Mouse (Mus musculus) liver, embryonic 11.5 days (tissue): ENCODE measurements at regions not wholly inside any gene's neighbourhood (a gene's known extent, or its start where the extent isn't known, plus 50 kb on each side); places are given as distances from the start of the nearest gene placed in this dataset.

ENCODE experiments used
- ATAC-seq: fragments of 200-750 bp; cut with Nextera tagmentation; replicated peaks from 2 replicates; pipeline ENCODE4 v1.8.0; 2017; ENCODE audit warnings: moderate number of reproducible peaks, mild to moderate bottlenecking, moderate TSS enrichment, moderate library complexity; ENCODE audit not compliant: low FRiP score
- DNase-seq: peaks from one replicate; pipeline ENCODE4 v3.0.0-alpha.2; 2017; ENCODE audit warnings: low spot score
- H3K27ac ChIP-seq: fragments of 300-500 bp; sonication (generic); 2 replicates; pipeline ENCODE4 v1.5.1; 2014; ENCODE audit warnings: mild to moderate bottlenecking, low read depth, low read length, control low read depth
- H3K27me3 ChIP-seq: fragments of 300-500 bp; sonication (generic); replicated peaks from 2 replicates; pipeline ENCODE4 v1.6.1; 2014; ENCODE audit warnings: low read length, mixed read lengths; ENCODE audit not compliant: control insufficient read depth, insufficient read depth
- H3K36me3 ChIP-seq: fragments of 300-500 bp; sonication (generic); 2 replicates; pipeline ENCODE4 v1.6.1; 2014; ENCODE audit warnings: mild to moderate bottlenecking, low read length, moderate library complexity, mixed read lengths; ENCODE audit not compliant: control insufficient read depth, insufficient read depth
- H3K4me1 ChIP-seq: fragments of 300-500 bp; sonication (generic); replicated peaks from 2 replicates; pipeline ENCODE4 v1.6.1; 2014; ENCODE audit warnings: low read length, mixed read lengths; ENCODE audit not compliant: control insufficient read depth, insufficient read depth
- H3K4me2 ChIP-seq: fragments of 300-500 bp; sonication (generic); 2 replicates; pipeline ENCODE4 v1.6.1; 2014; ENCODE audit warnings: mild to moderate bottlenecking, control low read depth, moderate library complexity
- H3K4me3 ChIP-seq: fragments of 300-500 bp; sonication (generic); 2 replicates; pipeline ENCODE4 v1.5.1; 2014; ENCODE audit warnings: low read depth, low read length, control low read depth
- H3K9ac ChIP-seq: fragments of 300-500 bp; sonication (generic); 2 replicates; pipeline ENCODE4 v1.6.1; 2014; ENCODE audit warnings: low read depth, low read length, control low read depth
- H3K9me3 ChIP-seq: fragments of 300-500 bp; sonication (generic); 2 replicates; pipeline ENCODE4 v1.6.1; 2016; ENCODE audit warnings: low read length, inconsistent platforms, mixed read lengths; ENCODE audit not compliant: control insufficient read depth
- WGBS: fragments of 180-500 bp; shearing (Covaris S2); extraction: QIAGEN DNeasy Blood & Tissue Kit; methylation state at CpG from one replicate; pipeline ENCODE4 v1.1.7; 2014; 5-methylcytosine and 5-hydroxymethylcytosine counted together

DNA sequence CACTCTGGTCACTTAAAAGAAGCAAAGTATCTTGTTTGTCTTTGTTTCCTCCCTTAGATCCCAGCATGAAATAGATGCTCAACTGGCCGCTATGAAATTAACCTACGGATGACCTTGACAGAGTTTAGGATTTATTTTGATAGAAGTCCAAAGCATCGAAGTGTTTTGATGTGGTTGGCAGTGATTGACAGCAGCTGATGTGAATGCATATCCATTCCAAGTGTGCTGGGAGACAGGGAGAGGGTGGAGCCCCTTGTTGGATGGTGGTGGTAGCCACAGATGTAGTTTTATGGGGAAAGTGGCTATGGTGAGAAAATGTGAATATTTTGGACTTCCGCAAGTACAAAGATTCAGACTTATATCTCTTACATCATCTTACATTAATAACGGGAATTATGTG lies 197.8 kb upstream of the Irx3 start:
- Histone ChIP-seq H3K27ac (no peak overlapping the region), H3K4me3 (no peak overlapping the region), H3K4me1 (no peaks in the 10 kb centered on the region), H3K36me3 (no peaks in the 10 kb centered on the region), H3K4me2 (no peak overlapping the region), H3K9me3 (no peaks in the 10 kb centered on the region), H3K27me3 (no peaks in the 10 kb centered on the region), H3K9ac (no peak overlapping the region)
- ATAC-seq (no peak), DNase-seq (no peak)
- 83% methylated on average over 5 of the region's 5 CpGs for WGBS

- no peak for ATAC-seq
- no peak overlapping the region for H3K27ac ChIP-seq
- H3K27me3 ChIP-seq, result 0 out of 2 replicates have a peak, but pooled peaks cover 3% of the 10 kb centered on the region
- no peaks in the 10 kb centered on the region for H3K9me3 ChIP-seq
- H3K36me3 ChIP-seq, result no peaks in the 10 kb centered on the region
- H3K4me3 ChIP-seq, result no peak overlapping the region
- no peak for DNase-seq
- H3K4me2 ChIP-seq, result no peak overlapping the region
- 70% methylated on average over 2 of the region's 2 CpGs for WGBS
- no peaks in the 10 kb centered on the region for H3K4me1 ChIP-seq
- no peak overlapping the region for H3K9ac ChIP-seq
Observed at GRCm38 (mm10) chr8:91999189-91999588, 197.3 kb upstream of the Irx3 start.

DNA sequence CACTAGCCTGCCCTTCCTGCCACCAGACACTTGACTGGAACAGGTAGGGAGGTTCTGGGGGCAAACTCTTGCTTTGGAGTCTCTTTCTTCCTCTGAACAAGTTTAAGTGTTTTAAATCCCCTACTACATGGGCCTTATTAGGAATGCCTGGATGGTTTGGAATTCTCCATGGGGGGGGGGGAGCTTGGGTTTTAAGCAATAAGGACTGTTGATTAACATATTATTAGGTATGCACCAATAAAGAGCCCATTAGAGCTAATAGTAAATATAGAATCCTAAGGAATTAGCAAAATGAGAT lies 196.0 kb upstream of the Irx3 start:
- Histone ChIP-seq H3K4me3 (no peak overlapping the region), H3K27me3 (peaks cover 8% of the 10 kb centered on the region; the same call in 1 of the 2 replicates), H3K27ac (no peak overlapping the region), H3K4me1 (no peaks in the 10 kb centered on the region), H3K9me3 (no peaks in the 10 kb centered on the region), H3K4me2 (no peak overlapping the region), H3K36me3 (no peaks in the 10 kb centered on the region), H3K9ac (no peak overlapping the region)
- ATAC-seq (no peak), DNase-seq (no peak)

- H3K4me1 ChIP-seq, result no peaks in the 10 kb centered on the region
- WGBS, result 62% methylated on average over 26 of the region's 26 CpGs
- ATAC-seq (no peak), DNase-seq (no peak)
- no peak overlapping the region for H3K9ac ChIP-seq
- no peaks in the 10 kb centered on the region for H3K9me3 ChIP-seq
- no peak overlapping the region for H3K4me3 ChIP-seq
- peaks cover 12% of the 10 kb centered on the region for H3K27me3 ChIP-seq
- no peaks in the 10 kb centered on the region for H3K36me3 ChIP-seq
- no peak overlapping the region for H3K27ac ChIP-seq
- no peak overlapping the region for H3K4me2 ChIP-seq
Observed at GRCm38 (mm10) chr8:91997023-91997891, 195.4 kb upstream of the Irx3 start.

DNA sequence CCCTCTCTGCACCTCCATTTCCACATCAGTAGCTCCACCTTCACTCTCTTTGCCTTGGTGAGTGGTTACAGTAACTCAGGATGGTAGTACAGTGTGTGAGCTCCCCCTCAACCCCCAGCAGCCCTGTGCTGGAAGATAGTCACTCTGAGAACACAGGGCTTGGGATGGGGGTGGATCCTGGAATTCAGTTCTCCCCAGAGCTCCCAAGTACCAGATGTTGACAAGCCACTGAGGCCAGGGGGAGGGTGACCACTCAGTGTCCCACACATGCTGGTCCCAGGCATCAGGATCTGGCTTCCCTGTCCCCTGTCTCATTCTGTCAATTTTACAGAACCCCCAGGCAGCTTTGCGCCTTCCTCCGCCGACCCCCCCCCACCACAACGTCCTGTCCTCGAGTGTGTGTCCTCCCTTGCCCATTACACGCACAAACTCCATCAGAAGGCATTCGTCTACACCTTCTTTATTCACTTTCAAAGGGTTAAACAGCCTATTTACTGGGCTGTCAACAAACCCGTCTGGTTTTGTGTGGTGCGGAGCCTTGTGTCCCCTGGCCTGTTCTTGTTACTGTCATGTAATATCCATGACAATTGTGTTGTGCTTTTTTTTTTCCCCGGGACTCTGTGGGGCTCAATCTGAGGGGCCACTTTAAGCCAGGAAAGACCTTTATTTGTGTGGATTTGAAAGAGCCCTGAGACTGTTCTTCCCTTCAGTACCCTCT lies 194.6 kb upstream of the Irx3 start:
- ATAC-seq, result no peak
- no peak overlapping the region for H3K9ac ChIP-seq
- H3K9me3 ChIP-seq, result no peaks in the 10 kb centered on the region
- no peaks in the 10 kb centered on the region for H3K4me1 ChIP-seq
- DNase-seq, result no peak
- H3K27ac ChIP-seq, result no peak overlapping the region
- no peak overlapping the region for H3K4me2 ChIP-seq
- WGBS, result 51% methylated on average over 10 of the region's 10 CpGs
- peaks cover 15% of the 10 kb centered on the region for H3K27me3 ChIP-seq
- H3K4me3 ChIP-seq, result no peak overlapping the region
- H3K36me3 ChIP-seq, result no peaks in the 10 kb centered on the region

- H3K36me3 ChIP-seq, result no peaks in the 10 kb centered on the region
- H3K9me3 ChIP-seq, result no peaks in the 10 kb centered on the region
- no peak for ATAC-seq
- no peak overlapping the region for H3K4me3 ChIP-seq
- peaks cover 15% of the 10 kb centered on the region for H3K27me3 ChIP-seq
- no peak overlapping the region for H3K4me2 ChIP-seq
- DNase-seq, result no peak
- no peak overlapping the region for H3K27ac ChIP-seq
- WGBS, result 76% methylated on average over 9 of the region's 9 CpGs
- no peaks in the 10 kb centered on the region for H3K4me1 ChIP-seq
- H3K9ac ChIP-seq, result no peak overlapping the region
Observed at GRCm38 (mm10) chr8:91995407-91996144, 193.7 kb upstream of the Irx3 start.

DNA sequence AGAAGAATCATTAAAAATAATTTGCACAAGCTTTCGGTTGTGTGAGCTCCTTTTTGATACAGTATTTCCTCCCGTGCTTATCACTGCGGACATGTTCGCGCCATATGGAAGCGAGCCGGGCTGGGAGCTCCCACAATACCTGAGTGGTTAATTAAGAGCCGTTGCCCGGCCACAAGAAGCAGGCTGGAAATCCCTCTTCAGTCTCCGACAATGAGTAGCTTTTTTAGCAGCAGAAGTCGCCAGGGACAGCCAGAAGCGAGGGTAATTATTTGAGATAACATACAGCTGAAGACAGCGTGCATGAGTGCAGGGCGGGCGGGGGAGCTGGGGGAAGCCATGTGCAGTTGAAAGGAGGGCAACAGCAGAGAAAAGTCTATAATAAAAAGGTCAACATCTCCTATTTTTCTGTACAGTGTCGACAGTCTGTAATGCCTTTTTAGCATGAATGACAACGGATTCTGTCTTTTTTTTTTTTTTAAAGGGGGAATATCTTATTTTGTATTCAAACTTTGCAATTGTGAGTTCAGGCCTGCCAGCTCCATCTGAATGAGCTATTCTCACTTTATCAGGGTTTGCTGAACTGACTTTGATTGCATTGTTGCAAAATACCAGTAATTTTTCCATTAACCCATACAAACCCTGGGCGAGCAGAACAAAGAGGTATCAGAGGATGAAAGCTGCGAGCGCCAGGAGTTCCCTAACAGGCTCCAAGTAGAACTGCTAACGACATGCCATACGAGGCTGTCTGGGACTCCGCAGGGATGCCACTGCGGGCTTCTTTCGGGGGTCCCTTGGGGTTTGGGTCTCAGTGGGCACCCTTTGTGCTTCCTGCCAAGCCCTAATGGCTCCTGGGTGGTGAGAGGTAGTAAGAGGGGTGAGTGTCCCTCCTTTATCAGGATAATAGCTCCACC lies 189.9 kb upstream of the Irx3 start:
- Histone ChIP-seq H3K36me3 (no peaks in the 10 kb centered on the region), H3K27me3 (peaks cover 19% of the 10 kb centered on the region), H3K4me2 (peak overlapping the region; percentile 46), H3K9ac (no peak overlapping the region), H3K4me3 (no peak overlapping the region), H3K9me3 (no peaks in the 10 kb centered on the region), H3K4me1 (no peaks in the 10 kb centered on the region), H3K27ac (no peak overlapping the region)
- no peak for DNase-seq
- 42% methylated on average over 25 of the region's 25 CpGs for WGBS
- no peak for ATAC-seq

GRCm38 (mm10) chr8:91990952-91991351 lies 189.1 kb upstream of the Irx3 start:
- Histone ChIP-seq H3K9me3 (no peaks in the 10 kb centered on the region), H3K4me2 (no peak overlapping the region), H3K4me1 (no peaks in the 10 kb centered on the region), H3K4me3 (no peak overlapping the region), H3K27ac (no peak overlapping the region), H3K9ac (no peak overlapping the region), H3K27me3 (peaks cover 19% of the 10 kb centered on the region), H3K36me3 (no peaks in the 10 kb centered on the region)
- DNase-seq (no peak), ATAC-seq (no peak)
- WGBS, result 47% methylated on average over 5 of the region's 5 CpGs
